Mouse (Mus musculus) MEL (cell line): ENCODE results near the gene Fasn. TPM values are rescaled to one million over a fixed set of nuclear protein-coding genes. Genes with fewer than 3 reads are reported as not detected.
"Not testable (repeated sequence)": the region's sequence is repeated elsewhere in the genome, so short reads cannot be mapped to it uniquely, and the experiment has no call there.

Experiments
- DNase-seq: peaks from one replicate; pipeline ENCODE4 v3.0.0; 2011; ENCODE audit warnings: low read depth, low spot score
- H3K27ac ChIP-seq: 2 replicates; pipeline ENCODE4 v1.5.1; 2012; ENCODE audit warnings: low read depth, mild to moderate bottlenecking, control low read depth, low read length, moderate library complexity; ENCODE audit not compliant: control insufficient read depth
- H3K27me3 ChIP-seq, 2 experiments: fragments of 150-350 bp in 1 of 2; sonication (generic) in 1 of 2; 2 replicates each; pipeline ENCODE4 v1.6.1; 2012; ENCODE audit warnings: low read length in 2 of 2, mild to moderate bottlenecking in 2 of 2, improper control_type of control experiment in 1 of 2, moderate library complexity in 1 of 2; ENCODE audit not compliant: insufficient read depth in 2 of 2, control insufficient read depth in 1 of 2
- H3K36me3 ChIP-seq, 2 experiments: 2 replicates each; pipeline ENCODE4 v1.6.1; 2012 to 2014; ENCODE audit warnings: low read length in 2 of 2, improper control_type of control experiment in 1 of 2, inconsistent platforms in 1 of 2, mild to moderate bottlenecking in 1 of 2; ENCODE audit not compliant: insufficient read depth in 2 of 2, control insufficient read depth in 1 of 2
- H3K4me1 ChIP-seq, 2 experiments: fragments of 150-350 bp in 1 of 2; sonication (generic) in 1 of 2; 2 replicates each; pipeline ENCODE4 v1.6.1; 2012; ENCODE audit warnings: low read length in 2 of 2, improper control_type of control experiment in 1 of 2, mild to moderate bottlenecking in 1 of 2; ENCODE audit not compliant: insufficient read depth in 2 of 2, control insufficient read depth in 1 of 2
- H3K4me3 ChIP-seq, 2 experiments: fragments of 150-350 bp in 1 of 2; sonication (generic) in 1 of 2; 2 replicates each; pipeline ENCODE4 v1.5.1; 2012; ENCODE audit warnings: low read depth in 2 of 2, low read length in 2 of 2, mild to moderate bottlenecking in 2 of 2, moderate library complexity in 2 of 2, control low read depth in 1 of 2, improper control_type of control experiment in 1 of 2; ENCODE audit not compliant: control insufficient read depth in 1 of 2, insufficient read depth in 1 of 2
- H3K79me2 ChIP-seq: 2 replicates; pipeline ENCODE4 v1.6.1; 2012; ENCODE audit warnings: mild to moderate bottlenecking, low read length, moderate library complexity; ENCODE audit not compliant: control insufficient read depth, poor library complexity, insufficient read depth
- H3K9ac ChIP-seq: 2 replicates; pipeline ENCODE4 v1.6.1; 2012; ENCODE audit warnings: low read depth, mild to moderate bottlenecking, control low read depth, low read length, moderate library complexity; ENCODE audit not compliant: control insufficient read depth, poor library complexity, severe bottlenecking
- H3K9me3 ChIP-seq: fragments of 150-350 bp; sonication (generic); replicated peaks from 2 replicates; pipeline ENCODE4 v1.6.1; 2012; ENCODE audit warnings: mild to moderate bottlenecking, low read length, improper control_type of control experiment, moderate library complexity; ENCODE audit not compliant: insufficient read depth
- CHD2 ChIP-seq: IDR thresholded peaks from 2 replicates; pipeline ENCODE4 v1.6.1; 2011; ENCODE audit warnings: low read length, improper control_type of control experiment
- CTCF ChIP-seq, 3 experiments: IDR thresholded peaks in 2 of 3; conservative IDR thresholded peaks in 1 of 3; 2 replicates each; pipeline ENCODE4 v1.5.1; 2011 to 2012; ENCODE audit warnings: low read length in 3 of 3, low read depth in 2 of 3, mild to moderate bottlenecking in 2 of 3, improper control_type of control experiment in 1 of 3, inconsistent platforms in 1 of 3, mixed read lengths in 1 of 3, moderate library complexity in 1 of 3; ENCODE audit not compliant: control insufficient read depth in 1 of 3, insufficient read depth in 1 of 3, poor library complexity in 1 of 3, severe bottlenecking in 1 of 3
- ELF1 ChIP-seq: IDR thresholded peaks from 2 replicates; pipeline ENCODE4 v1.6.1; 2014; ENCODE audit warnings: low read depth, mild to moderate bottlenecking, inconsistent platforms, low read length, improper control_type of control experiment, moderate library complexity
- ETS1 ChIP-seq: IDR thresholded peaks from 2 replicates; pipeline ENCODE4 v1.6.1; 2012; ENCODE audit warnings: low read depth, mild to moderate bottlenecking, inconsistent platforms, low read length, improper control_type of control experiment, moderate library complexity
- GABPA ChIP-seq: IDR thresholded peaks from 2 replicates; pipeline ENCODE4 v1.6.1; 2012; ENCODE audit warnings: low read depth, mild to moderate bottlenecking, inconsistent platforms, low read length, improper control_type of control experiment, moderate library complexity
- MAX ChIP-seq: IDR thresholded peaks from 2 replicates; pipeline ENCODE4 v1.6.1; 2011; ENCODE audit warnings: low read length, improper control_type of control experiment
- MXI1 ChIP-seq: IDR thresholded peaks from 2 replicates; pipeline ENCODE4 v1.6.1; 2011; ENCODE audit warnings: mild to moderate bottlenecking, low read depth, low read length, improper control_type of control experiment
- MYB ChIP-seq: IDR thresholded peaks from 2 replicates; pipeline ENCODE4 v1.6.1; 2011; ENCODE audit warnings: mild to moderate bottlenecking, low read depth, low read length, improper control_type of control experiment
- MYC ChIP-seq: IDR thresholded peaks from 2 replicates; pipeline ENCODE4 v1.6.1; 2011; ENCODE audit warnings: low read depth, mild to moderate bottlenecking, low read length, improper control_type of control experiment, moderate library complexity
- POLR2A ChIP-seq, 2 experiments: IDR thresholded peaks; 2 replicates each; pipeline ENCODE4 v1.6.1; 2011 to 2012; ENCODE audit warnings: low read length in 2 of 2, mild to moderate bottlenecking in 2 of 2, control low read depth in 1 of 2, improper control_type of control experiment in 1 of 2, low read depth in 1 of 2, moderate library complexity in 1 of 2; ENCODE audit not compliant: control insufficient read depth in 1 of 2, insufficient read depth in 1 of 2, poor library complexity in 1 of 2
- POLR2AphosphoS2 ChIP-seq: IDR thresholded peaks from 2 replicates; pipeline ENCODE4 v1.6.1; 2011; ENCODE audit warnings: low read length, improper control_type of control experiment
- RCOR1 ChIP-seq: IDR thresholded peaks from 2 replicates; pipeline ENCODE4 v1.6.1; 2012; ENCODE audit warnings: low read depth, mild to moderate bottlenecking, inconsistent platforms, low read length, improper control_type of control experiment
- SIN3A ChIP-seq: IDR thresholded peaks from 2 replicates; pipeline ENCODE4 v1.6.1; 2012; ENCODE audit warnings: low read length, improper control_type of control experiment, inconsistent platforms
- TBP ChIP-seq: IDR thresholded peaks from 2 replicates; pipeline ENCODE4 v1.8.0; 2011; ENCODE audit warnings: low read depth, low read length, improper control_type of control experiment
- USF1 ChIP-seq: IDR thresholded peaks from 2 replicates; pipeline ENCODE4 v1.6.1; 2014; ENCODE audit warnings: low read depth, mild to moderate bottlenecking, inconsistent platforms, low read length, improper control_type of control experiment, moderate library complexity
- ZKSCAN1 ChIP-seq: IDR thresholded peaks from 2 replicates; pipeline ENCODE4 v1.6.1; 2012; ENCODE audit warnings: low read depth, mild to moderate bottlenecking, inconsistent platforms, low read length, improper control_type of control experiment, moderate library complexity
- ZMIZ1 ChIP-seq: IDR thresholded peaks from 2 replicates; pipeline ENCODE4 v1.6.1; 2012; ENCODE audit warnings: low read depth, mild to moderate bottlenecking, inconsistent platforms, low read length, improper control_type of control experiment, moderate library complexity
- ZNF384 ChIP-seq: IDR thresholded peaks from 2 replicates; pipeline ENCODE4 v1.6.1; 2012; ENCODE audit warnings: low read depth, mild to moderate bottlenecking, inconsistent platforms, low read length, improper control_type of control experiment
- polyA plus RNA-seq, 2 experiments: library from polyadenylated mRNA; stranded (reverse) in 1 of 2; unstranded in 1 of 2; fragments of >175 nt in 1 of 2; fragments of >200 nt in 1 of 2; gene quantifications; 2 replicates each; pipeline versions ENCODE4 v1.2.1 to v1.2.4; 2012; ENCODE audit warnings: low replicate concordance in 2 of 2, low read depth in 1 of 2; ENCODE audit not compliant: insufficient read length in 2 of 2, insufficient read depth in 1 of 2, missing spikeins in 1 of 2
- total RNA-seq: library from RNA; depleted of rRNA; stranded (reverse); fragments of 300-350 nt; gene quantifications from 2 replicates; pipeline ENCODE4 v1.2.3, GENCODE M21; 2012

Fasn gene
- total and polyA plus RNA-seq, 3 experiments: 256 to 342 (median 313) TPM

GRCm38 (mm10) chr11:120789355-120789754 is 35.0 kb downstream of the Fasn start:
- TF ChIP-seq POLR2AphosphoS2 (peak; percentile 76; the same call in 1 of the 2 replicates), SIN3A (no peak), ZMIZ1 (peak; percentile 8; the same call in 1 of the 2 replicates), POLR2A (IDR thresholded peaks at IDR 0.05; ENCODE audit: control insufficient read depth in 1 of 2, insufficient read depth in 1 of 2, low read depth in 1 of 2, low read length in 2 of 2, poor library complexity in 1 of 2) (peak in 1 of 2 experiments; percentile 61; a peak in 2 of 4 replicates)
- H3K36me3 ChIP-seq: peaks cover 7% of the 10 kb centered on the region in 2 experiments
- peak; percentile 24 for DNase-seq
- H3K27ac ChIP-seq: no peak overlapping the region
- peaks cover 23% of the 10 kb centered on the region for H3K79me2 ChIP-seq
- H3K27me3 ChIP-seq: no peaks in the 10 kb centered on the region
- H3K4me1 ChIP-seq: peaks cover 0 to 12% of the 10 kb centered on the region in 2 experiments; a peak in 1 of 4 replicates
- H3K9me3 ChIP-seq: no peaks in the 10 kb centered on the region
- H3K4me3 ChIP-seq: no peak overlapping the region
- no peak overlapping the region for H3K9ac ChIP-seq

- H3K4me1 ChIP-seq: peaks cover 0 to 12% of the 10 kb centered on the region in 2 experiments; a peak in 1 of 4 replicates
- not testable (repeated sequence) for H3K9ac ChIP-seq
Measured at GRCm38 (mm10) chr11:120788460-120788859, 35.9 kb downstream of the Fasn start.

GRCm38 (mm10) chr11:120785145-120785544 is 39.2 kb downstream of the Fasn start:
- H3K27me3 ChIP-seq: no peaks in the 10 kb centered on the region
- peak overlapping the region; percentile 87 for H3K9ac ChIP-seq
- DNase-seq: no peak
- no peaks in the 10 kb centered on the region for H3K9me3 ChIP-seq
- peaks cover 2 to 7% of the 10 kb centered on the region in 2 experiments for H3K36me3 ChIP-seq
- peak overlapping the region; percentile 85 for H3K27ac ChIP-seq
- peak overlapping the region; percentile 66 to 84 for H3K4me3 ChIP-seq
- peaks cover 0 to 16% of the 10 kb centered on the region in 2 experiments; a peak in 1 of 4 replicates for H3K4me1 ChIP-seq
- peaks cover 26% of the 10 kb centered on the region for H3K79me2 ChIP-seq
- TF ChIP-seq MYB: no peak
- TF ChIP-seq MAX: peak; percentile 10; the same call in 1 of the 2 replicates
- TF ChIP-seq MYC: peak; percentile 23; the same call in 1 of the 2 replicates

More at GRCm38 (mm10) chr11:120788460-120788859, 35.9 kb downstream of the Fasn start:
- H3K9me3 ChIP-seq, DNase-seq, H3K27me3 ChIP-seq, H3K4me3 ChIP-seq, H3K27ac ChIP-seq, H3K36me3 ChIP-seq: not testable (repeated sequence)
- peaks cover 26% of the 10 kb centered on the region for H3K79me2 ChIP-seq

- DNase-seq: peak; percentile 92
- Histone ChIP-seq H3K79me2 (peaks cover 26% of the 10 kb centered on the region), H3K27ac (peak within 1 kb of the TSS; percentile 85), H3K27me3 (no peaks in the 10 kb centered on the region), H3K4me1 (peaks cover 0 to 16% of the 10 kb centered on the region in 2 experiments; a peak in 1 of 4 replicates), H3K9me3 (no peaks in the 10 kb centered on the region), H3K9ac (peak within 1 kb of the TSS; percentile 87), H3K4me3 (peak within 1 kb of the TSS; percentile 79 to 95), H3K36me3 (peaks cover 2 to 7% of the 10 kb centered on the region in 2 experiments)
- TF ChIP-seq CHD2 (no peak), ZKSCAN1 (no peak), ELF1 (peak; percentile 79), GABPA (no peak), POLR2A (IDR thresholded peaks at IDR 0.05; ENCODE audit: control insufficient read depth in 1 of 2, insufficient read depth in 1 of 2, low read depth in 1 of 2, low read length in 2 of 2, poor library complexity in 1 of 2) (peak; percentile 55 to 79), MXI1 (peak; percentile 78; the same call in 1 of the 2 replicates), RCOR1 (no peak), ETS1 (no peak; the same call in 1 of the 2 replicates), SIN3A (peak; percentile 89), TBP (0 out of 2 replicates have a peak, but pooled peaks have one; percentile 29), ZNF384 (no peak), ZMIZ1 (no peak; the same call in 1 of the 2 replicates), MAX (peak; percentile 55), CTCF (IDR thresholded peaks at IDR 0.05 in 2 of 3, conservative IDR thresholded peaks at IDR 0.05 in 1 of 3; ENCODE audit: control insufficient read depth in 1 of 3, insufficient read depth in 1 of 3, low read depth in 2 of 3, low read length in 3 of 3, poor library complexity in 1 of 3, severe bottlenecking in 1 of 3) (no peak), USF1 (no peak), POLR2AphosphoS2 (no peak)
Measured at GRCm38 (mm10) chr11:120784064-120784791, 40.1 kb downstream of the Fasn start, which contains the start of the genes Rfng and Gps1. Gene Rfng (minus strand): TSS chr11:120784207. Gene Gps1 (plus strand): TSS chr11:120784272.
